Mouse (Mus musculus): ENCODE measurements around the gene 4931417E11Rik.

Gene 4931417E11Rik

DNA sequence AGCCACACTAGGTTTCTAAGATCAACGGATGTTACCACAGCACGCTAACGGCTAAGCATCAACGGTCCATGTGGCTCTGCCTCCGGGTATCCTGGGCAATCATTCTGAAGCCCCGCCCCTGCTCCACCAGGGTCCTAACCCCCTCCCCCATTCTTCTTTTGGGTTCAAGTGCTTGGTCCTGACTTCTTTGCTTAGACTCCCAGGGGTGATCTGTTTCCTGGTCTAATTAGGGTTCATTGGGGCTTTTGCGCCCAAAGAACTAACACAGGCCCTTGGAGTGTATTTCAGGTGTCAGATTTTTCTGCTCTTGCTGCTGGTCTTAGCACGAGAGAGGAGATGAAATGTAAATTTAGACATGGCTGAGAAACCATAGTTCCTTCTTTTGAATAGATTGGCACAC lies at the start of gene 4931417E11Rik:
TSS of gene 4931417E11Rik (minus strand) at position 101 of the 400 bp plus-strand sequence.
- DNase-seq (ENCODE audit: low spot score): no peak

DNA sequence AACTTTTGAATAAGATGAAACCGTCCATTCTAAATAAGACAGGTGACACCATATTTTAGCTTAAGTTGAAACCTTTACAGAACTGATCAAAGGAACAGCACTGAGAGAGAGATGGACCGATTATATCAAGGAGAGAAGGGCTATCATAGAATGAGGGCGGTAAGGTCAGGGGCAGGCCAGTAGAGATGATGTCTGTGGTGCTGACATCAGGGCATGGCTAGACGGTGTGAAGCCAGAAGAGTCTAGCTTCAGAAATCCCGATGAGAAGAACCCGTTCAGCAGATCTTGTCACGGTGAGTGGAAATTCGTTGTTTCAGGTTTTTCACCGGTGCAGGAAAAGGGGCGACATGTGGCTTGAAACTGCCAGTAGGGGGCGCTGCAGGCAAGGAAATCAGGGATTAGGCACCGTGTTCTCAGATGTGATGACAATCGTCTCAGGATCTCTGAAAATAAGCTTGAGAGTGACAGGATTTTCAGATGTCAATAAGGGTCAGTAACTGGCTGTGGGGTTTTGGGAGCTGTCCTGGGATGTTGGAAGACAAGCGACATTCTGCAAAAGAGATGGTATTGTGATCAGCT lies 48.4 kb upstream of the 4931417E11Rik start:
- peak; percentile 52 for DNase-seq (ENCODE audit: low spot score)

DNA sequence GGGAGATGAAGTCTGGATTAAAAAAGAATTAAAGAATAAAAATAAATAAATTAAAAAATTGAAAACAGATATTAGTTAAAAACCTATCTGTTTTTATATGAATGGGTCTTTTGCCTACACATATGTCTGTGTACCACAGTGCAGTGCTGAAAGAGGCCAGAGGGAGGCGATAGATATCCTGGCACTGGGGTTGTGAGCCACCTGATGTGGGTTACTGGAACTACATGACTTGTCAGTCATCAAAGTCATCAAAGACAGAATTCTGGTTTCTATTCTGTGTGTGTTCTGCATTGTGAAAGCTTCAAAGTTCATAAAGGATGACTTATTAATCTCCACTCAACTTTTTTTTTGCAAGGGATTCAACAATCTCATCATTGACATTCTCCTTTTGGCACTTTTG lies 43.4 kb upstream of the 4931417E11Rik start:
- no peak for DNase-seq (ENCODE audit: low spot score)

DNA sequence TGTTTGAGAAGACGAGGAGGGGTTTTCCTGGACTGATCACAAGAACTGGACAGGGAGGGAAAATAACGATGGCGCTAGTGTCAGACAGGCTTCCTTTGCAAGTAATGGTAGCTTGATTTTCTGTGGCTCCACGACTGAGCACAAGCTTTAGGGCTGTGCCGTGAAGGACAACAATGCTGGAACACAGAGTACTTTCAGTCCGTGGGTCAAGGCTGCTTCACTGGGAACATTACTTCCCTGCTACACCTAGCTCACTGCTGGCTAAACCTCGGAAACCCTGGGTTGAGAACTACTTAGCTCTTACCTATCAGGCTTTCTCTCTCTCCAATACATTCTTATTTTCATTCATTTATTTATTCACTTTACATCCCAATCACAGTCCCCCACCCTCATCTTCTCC lies 30.2 kb upstream of the 4931417E11Rik start:
- no peak for DNase-seq (ENCODE audit: low spot score)

DNA sequence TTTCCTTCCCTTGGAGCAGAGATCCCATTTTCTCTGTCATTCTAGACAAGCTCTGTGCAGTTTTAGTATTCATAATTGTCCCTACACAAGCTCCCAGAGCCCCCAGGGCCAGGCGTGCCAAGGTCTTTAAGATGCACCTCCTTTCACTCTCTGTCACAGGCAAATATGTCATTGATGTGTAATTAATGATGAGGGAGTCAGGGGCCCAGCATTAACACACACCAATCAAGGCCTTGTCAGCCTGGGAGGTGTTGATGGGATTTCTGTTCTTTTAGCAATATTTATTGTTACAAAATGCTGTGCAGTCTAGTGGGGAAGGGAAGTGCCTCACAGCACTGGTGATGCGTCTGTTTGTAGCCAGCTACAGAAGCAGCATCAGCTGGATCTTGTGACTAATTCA lies 27.9 kb upstream of the 4931417E11Rik start:
- DNase-seq (ENCODE audit: low spot score): no peak

- no peak for DNase-seq (ENCODE audit: low spot score)
These were observed 21.1 kb upstream of the 4931417E11Rik start for GRCm38 (mm10) chr6:73490524-73490923.

DNA sequence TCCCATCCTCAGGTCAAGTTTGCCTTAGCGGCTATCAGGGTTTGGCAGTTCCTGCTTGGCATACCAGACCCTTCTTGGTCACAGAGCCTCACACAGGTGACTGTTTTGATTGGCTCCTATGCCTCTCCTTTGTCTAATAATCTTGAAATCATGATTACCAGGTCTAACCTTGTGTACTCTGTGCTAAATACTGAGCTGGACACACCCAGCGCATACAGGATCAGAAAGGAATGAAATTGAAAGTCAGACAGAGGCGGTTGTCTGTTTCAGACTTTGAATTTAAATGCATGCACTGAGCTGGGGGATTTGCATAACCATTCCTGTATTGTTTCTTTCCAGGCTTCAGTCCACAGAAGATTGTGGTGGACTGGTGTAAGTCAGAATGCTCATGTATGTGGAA lies 16.1 kb upstream of the 4931417E11Rik start:
- no peak for DNase-seq (ENCODE audit: low spot score)

DNA sequence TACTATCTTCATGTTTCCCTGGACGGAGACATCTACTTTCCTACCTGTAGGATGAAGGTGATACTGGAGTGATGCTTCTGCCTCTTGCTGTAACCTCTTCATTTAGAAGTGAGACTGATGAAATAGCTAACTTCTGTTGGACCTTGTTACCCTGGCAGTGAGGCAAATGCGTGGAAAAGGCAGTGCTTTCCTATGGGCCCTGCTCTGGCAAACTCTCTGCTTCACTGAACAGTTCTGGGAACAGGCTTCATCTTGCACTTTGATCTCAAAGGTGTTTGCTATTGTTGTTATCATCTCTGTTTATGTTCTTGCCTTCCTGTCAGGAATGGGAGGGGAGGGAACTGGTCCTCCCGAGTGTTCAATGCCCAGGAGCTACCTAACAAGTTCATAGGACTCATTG lies 3.4 kb downstream of the 4931417E11Rik start:
- DNase-seq (ENCODE audit: low spot score): no peak

GRCm38 (mm10) chr6:73462543-73462942 lies 6.9 kb downstream of the 4931417E11Rik start:
- no peak for DNase-seq (ENCODE audit: low spot score)

- DNase-seq (ENCODE audit: low spot score): no peak
These were observed 35.6 kb downstream of the 4931417E11Rik start for GRCm38 (mm10) chr6:73433912-73434311.

DNA sequence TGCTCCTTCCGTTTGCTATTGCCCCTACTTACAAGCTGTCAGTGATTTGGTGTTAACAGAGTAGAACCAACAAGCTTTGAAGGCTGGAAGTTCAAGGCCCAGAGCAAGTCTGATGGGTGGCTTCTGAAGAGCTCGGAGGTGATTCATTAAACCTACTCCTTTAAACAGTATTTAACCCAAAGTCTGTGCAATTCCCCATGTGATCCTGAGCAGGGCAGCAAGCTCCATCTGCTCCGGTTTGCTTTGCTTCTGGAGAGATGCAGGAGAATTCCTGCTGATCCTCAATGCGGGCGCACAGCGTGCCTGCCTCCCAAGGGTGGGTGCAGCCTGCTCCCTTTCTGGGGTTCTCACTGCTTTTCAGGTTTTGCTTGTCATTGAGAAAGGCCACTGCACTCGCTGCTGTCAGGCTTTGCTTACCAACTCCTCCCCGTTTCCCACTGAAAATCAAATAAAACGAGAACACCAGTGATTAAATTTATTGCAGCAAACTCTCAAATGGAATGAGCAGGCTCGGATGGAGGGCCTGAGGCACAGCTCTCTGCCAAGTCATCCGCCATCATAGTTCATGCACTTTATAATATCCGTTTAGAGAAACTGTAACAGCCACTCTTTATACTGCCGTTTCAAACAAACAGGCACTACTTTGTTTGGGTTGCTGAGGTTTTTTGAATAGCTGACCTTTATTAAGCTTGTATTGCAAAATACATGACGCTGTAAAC lies 40.7 kb downstream of the 4931417E11Rik start:
- no peak for DNase-seq (ENCODE audit: low spot score)

DNA sequence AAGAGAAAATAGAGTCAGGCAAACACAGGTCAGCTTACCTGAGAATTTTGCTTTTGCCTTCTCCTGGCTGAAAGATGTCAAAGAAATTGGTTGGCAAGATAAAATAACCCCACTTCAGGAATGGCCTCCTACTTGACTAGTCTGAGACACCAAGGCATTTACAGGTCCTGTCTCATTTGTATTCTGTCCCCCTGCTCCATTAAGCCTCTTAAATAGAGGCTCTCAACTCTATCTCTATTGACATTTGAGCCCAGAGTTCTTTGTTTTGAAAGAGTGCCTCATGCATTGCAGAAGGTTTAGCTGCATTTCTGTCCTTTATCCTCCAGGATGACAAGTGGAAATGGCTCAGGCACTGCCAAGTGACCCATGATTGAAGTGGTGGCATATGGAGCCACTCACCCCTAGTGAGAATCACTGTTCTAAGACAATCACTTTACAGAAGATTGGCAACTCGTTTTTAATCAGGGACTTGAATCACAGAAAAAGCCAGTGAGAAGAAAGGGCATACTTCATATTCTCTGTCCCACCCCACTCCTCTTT lies 42.1 kb downstream of the 4931417E11Rik start:
- DNase-seq (ENCODE audit: low spot score): no peak

Measured in urinary bladder, postnatal 25 days (tissue).